Mouse (Mus musculus) limb, embryonic 15.5 days (tissue): ENCODE results near the gene Olfr465-ps1. TPM values are rescaled to one million over a fixed set of nuclear protein-coding genes. Genes with fewer than 3 reads are reported as not detected.

Experiments
- ATAC-seq: fragments of 200-750 bp; cut with Nextera tagmentation; 2 replicates; pipeline ENCODE4 v1.8.0; 2017; ENCODE audit warnings: low read depth, moderate TSS enrichment; ENCODE audit not compliant: insufficient number of reproducible peaks, low FRiP score, low TSS enrichment
- H3K27ac ChIP-seq: fragments of 300-500 bp; sonication (generic); 2 replicates; pipeline ENCODE4 v1.5.1; 2015; ENCODE audit warnings: moderate library complexity, mild to moderate bottlenecking, inconsistent platforms
- H3K27me3 ChIP-seq: fragments of 300-500 bp; sonication (generic); 2 replicates; pipeline ENCODE4 v1.6.1; 2015; ENCODE audit warnings: inconsistent platforms
- H3K36me3 ChIP-seq: fragments of 300-500 bp; sonication (generic); 2 replicates; pipeline ENCODE4 v1.6.1; 2015; ENCODE audit warnings: inconsistent platforms
- H3K4me1 ChIP-seq: fragments of 300-500 bp; sonication (generic); 2 replicates; pipeline ENCODE4 v1.6.1; 2015; ENCODE audit warnings: inconsistent platforms
- H3K4me2 ChIP-seq: fragments of 300-500 bp; sonication (generic); 2 replicates; pipeline ENCODE4 v1.6.1; 2015; ENCODE audit warnings: mild to moderate bottlenecking, inconsistent platforms
- H3K4me3 ChIP-seq: fragments of 300-500 bp; sonication (generic); 2 replicates; pipeline ENCODE4 v1.5.1; 2015; ENCODE audit warnings: mild to moderate bottlenecking, inconsistent platforms
- H3K9ac ChIP-seq: fragments of 300-500 bp; sonication (generic); 2 replicates; pipeline ENCODE4 v1.6.1; 2015; ENCODE audit warnings: inconsistent platforms
- H3K9me3 ChIP-seq: fragments of 300-500 bp; sonication (generic); 2 replicates; pipeline ENCODE4 v1.6.1; 2016; ENCODE audit warnings: inconsistent platforms
- WGBS: fragments of 180-500 bp; shearing (Covaris S2); methylation state at CpG from one replicate; pipeline ENCODE4 v1.1.7; 2015; 5-methylcytosine and 5-hydroxymethylcytosine counted together
- polyA plus RNA-seq: library from polyadenylated mRNA; unstranded; fragments of >200 nt; fragmentation: Nextera tagmentation; extraction: Ambion mirVana; gene quantifications from 2 replicates; pipeline ENCODE4 v1.2.1, GENCODE M21; 2015

Gene Olfr465-ps1
- polyA plus RNA-seq, 1 experiment from 2014 or later = 0.09 TPM

GRCm38 (mm10) chr13:65174102-65174501, 36.2 kb downstream of the Olfr465-ps1 start:
- 81% methylated on average over 3 of the region's 3 CpGs for WGBS
- Histone ChIP-seq H3K9me3 (no peaks in the 10 kb centered on the region), H3K36me3 (no peaks in the 10 kb centered on the region), H3K27me3 (no peaks in the 10 kb centered on the region), H3K4me3 (no peak overlapping the region), H3K27ac (no peak overlapping the region), H3K4me1 (no peaks in the 10 kb centered on the region), H3K4me2 (no peak overlapping the region), H3K9ac (no peak overlapping the region)
- ATAC-seq = no peak

- no peaks in the 10 kb centered on the region for H3K27me3 ChIP-seq
- H3K9ac ChIP-seq = no peak overlapping the region
- H3K4me1 ChIP-seq = no peaks in the 10 kb centered on the region
- 25% methylated on average over 43 of the region's 46 CpGs for WGBS
- no peak for ATAC-seq
- peak overlapping the region; percentile 44 for H3K4me2 ChIP-seq
- no peak overlapping the region for H3K27ac ChIP-seq
- H3K9me3 ChIP-seq = no peaks in the 10 kb centered on the region
- H3K4me3 ChIP-seq = peak overlapping the region; percentile 24
- no peaks in the 10 kb centered on the region for H3K36me3 ChIP-seq
These were observed 38.0 kb downstream of the Olfr465-ps1 start for GRCm38 (mm10) chr13:65175734-65176471.

DNA sequence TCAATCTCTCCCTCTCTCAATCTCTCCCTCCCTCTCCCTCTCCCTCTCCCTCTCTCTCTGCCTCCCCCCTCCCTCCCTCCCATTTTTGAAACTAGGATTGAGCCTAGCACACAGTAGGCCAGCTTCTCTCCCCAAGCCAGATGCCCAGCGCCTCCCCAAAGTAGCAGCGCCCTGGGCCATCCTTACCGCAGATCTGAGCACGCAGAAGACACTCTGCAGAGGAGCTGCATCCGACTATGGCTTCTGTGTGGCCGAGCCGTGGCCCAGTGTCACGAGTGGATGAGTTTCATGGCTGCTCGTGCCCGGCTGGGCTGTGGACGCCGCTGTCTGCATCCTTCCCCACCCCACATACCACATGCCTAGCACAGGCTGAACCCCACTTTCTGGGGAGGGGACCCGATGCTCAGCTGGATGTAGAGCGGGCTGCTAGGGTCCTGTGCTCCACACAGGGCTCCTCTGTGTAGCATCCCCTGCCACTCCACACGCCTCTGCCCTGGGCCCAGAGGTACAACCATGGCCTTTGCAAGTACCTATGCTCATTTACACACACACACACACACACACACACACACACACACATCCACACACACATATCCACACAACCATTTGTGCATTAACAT, 38.7 kb downstream of the Olfr465-ps1 start:
- Histone ChIP-seq H3K4me2 (no peak overlapping the region), H3K9me3 (no peaks in the 10 kb centered on the region), H3K27ac (no peak overlapping the region), H3K9ac (no peak overlapping the region), H3K4me3 (no peak overlapping the region), H3K27me3 (no peaks in the 10 kb centered on the region), H3K4me1 (no peaks in the 10 kb centered on the region), H3K36me3 (no peaks in the 10 kb centered on the region)
- 59% methylated on average over 15 of the region's 15 CpGs for WGBS
- ATAC-seq = no peak

Other genes with a start within 250 kb of the Olfr465-ps1 start
- 1.1 and 1.3 TPM in 2 replicates for gene Cntnap3, start 234.1 kb upstream of the Olfr465-ps1 start, polyA plus RNA-seq
- not detected in 2 replicates for gene Spata31, start 220.7 kb upstream of the Olfr465-ps1 start, polyA plus RNA-seq
- not detected in 2 replicates for gene Spata31d1c, start 105.0 kb upstream of the Olfr465-ps1 start, polyA plus RNA-seq
- gene Prss47, start 85.3 kb upstream of the Olfr465-ps1 start, polyA plus RNA-seq = not detected in 2 replicates
- gene Mfsd14b, start 25.1 kb upstream of the Olfr465-ps1 start, polyA plus RNA-seq = 75.8 and 77.1 TPM in 2 replicates
- not detected in 2 replicates for gene Olfr466, start 12.2 kb downstream of the Olfr465-ps1 start, polyA plus RNA-seq
- gene Nlrp4f, start 67.9 kb downstream of the Olfr465-ps1 start, polyA plus RNA-seq = not detected in 2 replicates
- not detected in 2 replicates for gene Gm10775, start 121.5 kb downstream of the Olfr465-ps1 start, polyA plus RNA-seq
- gene Zfp369, start 140.7 kb downstream of the Olfr465-ps1 start, polyA plus RNA-seq = 11.3 and 12.4 TPM in 2 replicates